Mouse (Mus musculus): Measurements from ENCODE around the gene Birc5. TPM values are rescaled to one million over a fixed set of nuclear protein-coding genes. Genes with fewer than 3 reads are reported as not detected.

Gene Birc5
- polyA plus RNA-seq, 1 experiment from 2014 or later = 287 TPM

Other genes starting within 250 kb of the Birc5 start
- gene Tnrc6c, start 195.0 kb upstream of the Birc5 start, polyA plus RNA-seq (2014; fragmentation: Nextera tagmentation; extraction: Ambion mirVana) = 17.1 and 18.2 TPM in 2 replicates
- gene Tmc8, start 67.2 kb upstream of the Birc5 start, polyA plus RNA-seq (2014; fragmentation: Nextera tagmentation; extraction: Ambion mirVana) = 1.0 and 1.8 TPM in 2 replicates
- 14.1 and 14.3 TPM in 2 replicates for gene Tmc6, start 67.1 kb upstream of the Birc5 start, polyA plus RNA-seq (2014; fragmentation: Nextera tagmentation; extraction: Ambion mirVana)
- 0.65 and 0.91 TPM in 2 replicates for gene 6030468B19Rik, start 51.6 kb upstream of the Birc5 start, polyA plus RNA-seq (2014; fragmentation: Nextera tagmentation; extraction: Ambion mirVana)
- 0.64 TPM in 1 of 2 replicates, not detected in the other for gene Gm20708, start 39.6 kb upstream of the Birc5 start, polyA plus RNA-seq (2014; fragmentation: Nextera tagmentation; extraction: Ambion mirVana)
- 29.9 and 30.3 TPM in 2 replicates for gene Syngr2, start 39.6 kb upstream of the Birc5 start, polyA plus RNA-seq (2014; fragmentation: Nextera tagmentation; extraction: Ambion mirVana)
- gene Afmid, start 23.3 kb upstream of the Birc5 start, polyA plus RNA-seq (2014; fragmentation: Nextera tagmentation; extraction: Ambion mirVana) = 2.3 and 3.0 TPM in 2 replicates
- 86.0 and 88.2 TPM in 2 replicates for gene Tk1, start 23.2 kb upstream of the Birc5 start, polyA plus RNA-seq (2014; fragmentation: Nextera tagmentation; extraction: Ambion mirVana)
- gene Tmem235, start 11.5 kb downstream of the Birc5 start, polyA plus RNA-seq (2014; fragmentation: Nextera tagmentation; extraction: Ambion mirVana) = not detected in 2 replicates
- 2.7 TPM in 2 replicates for gene Tha1, start 24.2 kb downstream of the Birc5 start, polyA plus RNA-seq (2014; fragmentation: Nextera tagmentation; extraction: Ambion mirVana)
- gene Socs3, start 120.8 kb downstream of the Birc5 start, polyA plus RNA-seq (2014; fragmentation: Nextera tagmentation; extraction: Ambion mirVana) = 3.7 and 5.1 TPM in 2 replicates
- gene Pgs1, start 137.0 kb downstream of the Birc5 start, polyA plus RNA-seq (2014; fragmentation: Nextera tagmentation; extraction: Ambion mirVana) = 40.9 and 45.9 TPM in 2 replicates

All from neural tube, embryonic 11.5 days (tissue).